Mouse (Mus musculus) urinary bladder, postnatal 25 days (tissue): ENCODE data around the gene Clstn3.
A peak's percentile ranks its signal among the peaks of the same experiment; 100 is the strongest.
"Not testable (repeated sequence)": the region's sequence is repeated elsewhere in the genome, so short reads cannot be mapped to it uniquely, and the experiment has no call there.

Experiments used
- DNase-seq: peaks from one replicate; pipeline ENCODE4 v3.0.0; 2022; ENCODE audit warnings: low spot score

The Clstn3 gene

DNA sequence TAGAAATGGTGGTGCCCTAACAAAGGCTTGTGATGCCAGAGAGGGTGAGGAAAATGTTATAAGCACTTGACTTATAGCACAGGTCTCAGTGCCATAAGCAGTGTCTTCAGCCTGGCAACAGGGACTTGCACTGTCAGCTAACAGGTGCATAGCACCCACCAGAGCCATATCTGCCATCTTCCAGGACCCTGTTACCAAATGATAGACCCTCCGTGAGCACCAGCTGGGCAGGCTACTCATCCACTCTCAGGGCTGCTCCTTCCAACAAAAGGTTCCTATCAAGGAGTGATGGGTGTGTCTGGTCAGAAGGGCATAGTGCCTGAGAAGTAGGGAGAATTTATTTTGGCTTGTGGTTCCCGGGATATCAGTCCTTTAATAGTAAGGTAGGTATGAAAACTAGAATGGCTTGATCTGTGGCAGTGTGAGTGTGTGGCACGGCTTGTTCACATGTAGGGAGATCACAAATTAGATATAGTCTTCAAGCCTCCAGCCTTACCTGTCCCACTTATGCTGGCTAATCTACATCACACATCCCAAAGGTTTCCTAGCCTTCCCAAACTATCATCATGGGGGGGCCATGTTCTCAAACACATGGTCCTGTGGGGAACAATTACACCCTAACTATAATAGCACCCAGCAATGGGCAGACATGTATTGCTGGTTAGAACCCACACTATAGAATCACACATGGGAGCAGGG, 14.4 kb upstream of the Clstn3 start:
- DNase-seq = no peak

- DNase-seq = peak; percentile 35
Measured at GRCm38 (mm10) chr6:124477922-124478651, 13.5 kb upstream of the Clstn3 start.

GRCm38 (mm10) chr6:124477221-124477655, 12.6 kb upstream of the Clstn3 start:
- no peak for DNase-seq

- no peak for DNase-seq
Measured at GRCm38 (mm10) chr6:124476796-124477195, 12.2 kb upstream of the Clstn3 start.

GRCm38 (mm10) chr6:124476216-124476615, 11.6 kb upstream of the Clstn3 start:
- no peak for DNase-seq

DNA sequence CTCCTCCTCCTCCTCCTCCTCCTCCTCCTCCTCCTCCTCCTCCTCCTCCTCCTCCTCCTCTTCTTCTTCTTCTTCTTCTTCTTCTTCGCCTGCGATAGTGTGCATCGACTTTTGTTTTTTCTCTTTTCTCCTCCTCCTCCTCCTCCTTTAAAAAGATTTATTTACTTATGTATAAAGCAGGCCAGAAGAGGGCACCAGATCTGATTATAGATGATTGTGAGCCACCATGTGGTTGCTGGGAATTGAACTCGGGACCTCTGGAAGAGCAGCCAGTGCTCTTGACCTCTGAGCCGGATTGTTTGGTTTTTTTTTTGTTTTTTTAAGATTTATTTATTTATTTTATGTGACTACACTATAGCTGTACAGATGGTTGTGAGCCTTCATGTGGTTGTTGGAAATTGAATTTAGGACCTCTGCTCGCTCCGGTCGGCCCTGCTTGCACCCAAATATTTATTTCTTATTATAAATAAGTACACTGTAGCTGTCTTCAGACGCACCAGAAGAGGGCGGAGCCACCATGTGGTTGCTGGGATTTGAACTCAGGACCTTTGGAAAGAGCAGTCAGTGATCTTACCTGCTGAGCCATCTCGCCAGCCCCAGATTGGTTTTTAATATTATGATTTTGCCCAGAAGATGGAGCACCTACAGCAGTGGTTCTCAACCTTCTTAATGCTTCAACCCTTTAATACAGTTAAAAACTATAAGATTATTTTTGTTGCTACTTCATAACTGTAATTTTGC, 10.9 kb upstream of the Clstn3 start:
- not testable (repeated sequence) for DNase-seq

DNA sequence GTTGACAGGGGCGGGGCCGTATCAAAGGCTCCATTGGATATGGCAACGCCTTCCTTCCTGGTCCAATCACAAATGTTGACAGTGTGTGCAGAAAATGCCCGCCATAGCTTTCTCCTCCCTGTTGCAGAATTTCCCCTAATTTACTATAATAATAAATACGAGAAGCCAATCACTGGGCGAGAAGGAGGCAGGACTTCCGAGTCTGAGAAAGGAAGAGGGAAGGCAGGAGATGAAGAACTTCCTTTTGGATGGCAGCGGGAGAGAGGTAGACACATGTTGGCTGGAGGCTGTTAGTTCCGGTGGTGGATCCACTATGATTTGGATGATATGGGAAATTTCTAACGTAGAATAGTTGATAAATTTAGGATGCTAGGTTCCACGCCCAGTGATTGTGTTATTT, 10.0 kb upstream of the Clstn3 start:
- DNase-seq = no peak

DNA sequence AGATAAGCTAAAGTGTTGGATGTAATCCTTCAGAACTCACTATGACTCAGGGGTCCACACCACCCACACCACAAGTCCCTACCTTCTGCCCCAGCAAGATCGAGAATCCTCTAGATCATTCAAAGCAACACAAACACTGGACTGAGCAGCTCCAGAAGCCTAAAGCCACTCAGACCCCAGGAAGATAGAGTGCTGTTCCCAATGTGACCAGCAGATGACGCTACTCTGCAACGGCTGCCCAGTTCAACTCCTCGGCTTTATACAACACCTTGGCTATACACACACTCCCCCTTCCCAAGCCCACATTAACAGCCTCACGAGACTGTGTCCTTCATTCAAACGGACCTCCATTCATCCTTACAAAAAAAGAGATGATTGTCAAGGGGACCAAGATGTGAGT, 8.2 kb upstream of the Clstn3 start:
- peak; percentile 51 for DNase-seq

DNA sequence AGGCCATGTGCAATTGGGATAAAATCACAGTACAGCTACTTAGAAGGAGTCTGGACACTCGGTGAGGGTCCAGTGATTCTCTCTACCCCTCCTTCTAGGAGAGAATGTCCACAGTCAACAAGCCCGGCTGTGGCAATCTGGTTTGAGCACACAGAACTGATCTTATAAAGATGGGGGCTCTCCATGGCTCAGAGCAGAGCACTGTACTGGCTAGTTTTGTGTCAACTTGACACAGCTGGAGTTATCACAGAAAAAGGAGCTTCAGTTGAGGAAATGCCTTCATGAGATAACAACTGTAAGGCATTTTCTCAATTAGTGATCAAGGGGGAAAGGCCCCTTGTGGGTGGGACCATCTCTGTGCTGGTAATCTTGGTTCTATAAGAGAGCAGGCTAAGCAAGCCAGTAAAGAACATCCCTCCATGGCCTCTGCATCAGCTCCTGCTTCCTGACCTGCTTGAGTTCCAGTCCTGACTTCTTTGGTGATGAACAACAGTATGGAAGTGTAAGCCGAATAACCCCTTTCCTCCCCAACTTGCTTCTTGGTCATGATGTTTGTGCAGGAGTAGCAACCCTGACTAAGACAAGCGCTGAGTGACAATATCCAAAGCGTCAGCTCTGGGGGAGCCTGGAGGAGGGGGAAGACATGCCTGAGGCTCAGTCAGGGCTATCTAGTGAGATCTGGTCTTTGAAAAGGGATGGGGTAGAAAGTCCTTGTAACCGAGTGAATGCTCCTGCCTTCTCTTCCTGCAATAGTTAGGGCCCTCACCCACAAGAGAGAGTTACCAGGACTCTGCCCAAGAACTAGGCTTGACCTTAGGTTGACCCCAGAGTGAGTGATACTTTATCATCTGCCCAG, 7.4 kb upstream of the Clstn3 start:
- DNase-seq = not testable (repeated sequence)

GRCm38 (mm10) chr6:124471121-124471520, 6.5 kb upstream of the Clstn3 start:
- DNase-seq = no peak

DNA sequence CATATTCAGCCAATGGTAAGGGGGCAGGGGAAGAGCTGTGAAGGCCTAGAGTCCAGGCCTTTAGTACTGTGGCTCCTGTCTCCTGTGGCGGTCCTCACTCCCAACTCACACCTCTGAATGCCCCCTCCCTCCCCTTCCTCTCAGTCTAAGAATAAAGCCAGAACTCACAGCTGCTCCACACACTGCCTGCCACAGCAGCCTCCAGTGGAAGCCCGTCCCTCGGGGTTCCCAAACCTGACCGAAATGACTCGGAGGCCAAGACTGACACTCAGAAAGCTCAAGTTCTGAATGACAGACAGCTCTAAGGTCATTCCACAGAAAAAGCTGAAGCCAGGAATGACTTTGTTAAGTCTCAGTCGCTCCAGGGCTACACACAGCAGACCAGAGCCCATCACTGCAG, 1.1 kb upstream of the Clstn3 start:
- DNase-seq = no peak

DNA sequence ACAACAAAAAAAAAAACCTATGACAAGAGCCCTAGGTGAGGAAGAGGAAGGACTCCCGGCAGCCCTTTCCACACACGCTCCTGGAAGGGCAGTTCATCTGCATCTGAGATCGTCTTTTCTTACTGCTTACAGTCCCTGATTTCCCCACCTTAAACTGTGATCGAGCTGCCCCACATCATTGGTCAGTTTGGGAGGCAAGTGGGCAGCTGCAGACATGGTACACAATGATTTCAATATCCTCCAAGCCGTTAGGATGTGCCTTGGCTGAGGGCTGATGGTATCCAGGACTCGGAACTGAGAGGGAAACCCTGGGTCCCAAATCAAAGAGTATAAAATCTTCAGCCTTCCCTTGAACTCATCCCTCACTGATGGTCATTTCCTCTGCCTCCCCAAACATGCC, 705 bp upstream of the Clstn3 start:
- DNase-seq = no peak

- DNase-seq = no peak
Measured at GRCm38 (mm10) chr6:124463881-124464291, 708 bp downstream of the Clstn3 start.

DNA sequence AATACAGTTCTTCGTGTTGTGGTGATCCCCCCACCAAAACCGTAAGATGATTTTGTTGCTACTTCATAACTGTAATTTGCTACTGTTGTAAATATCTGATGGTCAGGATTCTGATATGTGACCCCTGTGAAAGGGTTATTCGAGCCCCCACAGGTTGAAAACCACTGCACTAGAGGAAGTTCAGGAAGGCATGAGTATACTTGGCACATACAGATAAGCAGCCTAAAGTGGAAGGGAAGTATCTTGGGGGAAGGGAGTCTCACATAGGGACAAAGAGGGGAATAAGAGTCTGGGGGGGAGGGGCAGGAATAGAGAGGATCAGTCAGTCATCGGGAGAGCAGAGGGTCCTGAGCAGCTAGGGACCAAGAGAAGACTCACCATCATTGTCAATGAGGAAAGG, 5.2 kb downstream of the Clstn3 start:
- DNase-seq = no peak

GRCm38 (mm10) chr6:124458505-124458904, 6.1 kb downstream of the Clstn3 start:
- DNase-seq = no peak

DNA sequence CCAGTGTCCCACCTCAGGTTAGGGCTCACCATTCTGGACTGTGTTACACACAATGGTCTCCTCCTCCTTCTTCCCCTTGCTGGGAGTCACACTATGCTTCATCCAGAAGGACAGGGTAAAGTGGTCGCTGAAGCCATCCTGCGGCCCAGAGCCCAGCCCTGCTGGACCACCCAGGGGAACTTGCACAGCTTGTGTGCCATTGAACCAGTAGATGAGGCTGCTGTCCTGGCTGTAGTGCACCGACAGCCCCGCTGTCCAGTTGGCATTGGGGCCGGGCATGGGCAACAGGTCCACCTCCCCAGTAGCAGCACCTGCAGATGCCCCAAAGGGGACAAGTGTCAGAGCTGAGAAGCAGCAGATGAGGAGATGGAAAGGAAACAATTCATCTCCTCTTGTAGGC, 6.8 kb downstream of the Clstn3 start:
- DNase-seq = no peak

GRCm38 (mm10) chr6:124456243-124456642, 8.4 kb downstream of the Clstn3 start:
- no peak for DNase-seq

DNA sequence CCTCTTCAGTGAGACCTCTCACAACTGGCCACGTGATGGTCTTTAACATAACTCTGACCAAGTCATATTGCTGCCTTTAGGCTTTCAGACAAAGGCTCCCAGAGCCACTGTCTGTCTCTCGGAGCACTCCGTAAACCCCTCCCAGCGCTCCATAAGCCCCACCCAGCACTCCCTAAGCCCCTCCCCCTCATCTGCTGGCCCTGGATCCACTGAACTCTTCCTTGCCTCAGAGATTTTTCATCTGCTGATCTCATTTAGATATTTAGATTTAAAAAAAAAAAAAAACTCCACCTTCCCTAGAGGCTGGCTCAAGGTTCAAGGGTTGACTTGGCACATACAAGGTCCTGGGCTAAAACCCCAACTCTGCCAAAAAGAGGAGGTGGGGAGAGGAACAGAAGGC, 10.8 kb downstream of the Clstn3 start:
- no peak for DNase-seq

DNA sequence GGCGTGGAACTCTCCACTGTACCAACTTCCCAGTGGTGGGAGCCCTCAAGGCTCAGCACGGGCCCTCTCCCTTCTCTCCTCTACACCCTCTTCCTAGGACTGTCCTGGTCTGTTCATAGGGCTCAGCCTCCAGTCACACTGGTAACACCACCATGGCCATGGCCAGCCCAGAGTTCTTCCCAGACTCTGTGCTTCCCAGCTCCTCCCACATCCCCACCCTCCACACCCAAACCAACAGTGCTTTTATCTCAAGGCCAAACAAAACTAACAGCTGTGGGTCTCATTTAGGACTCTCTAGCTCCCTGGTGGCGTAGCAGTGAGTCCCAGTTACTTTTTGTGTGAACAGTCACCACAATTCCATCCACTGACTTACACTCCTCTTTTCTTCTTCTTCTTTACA, 12.6 kb downstream of the Clstn3 start:
- DNase-seq = no peak

DNA sequence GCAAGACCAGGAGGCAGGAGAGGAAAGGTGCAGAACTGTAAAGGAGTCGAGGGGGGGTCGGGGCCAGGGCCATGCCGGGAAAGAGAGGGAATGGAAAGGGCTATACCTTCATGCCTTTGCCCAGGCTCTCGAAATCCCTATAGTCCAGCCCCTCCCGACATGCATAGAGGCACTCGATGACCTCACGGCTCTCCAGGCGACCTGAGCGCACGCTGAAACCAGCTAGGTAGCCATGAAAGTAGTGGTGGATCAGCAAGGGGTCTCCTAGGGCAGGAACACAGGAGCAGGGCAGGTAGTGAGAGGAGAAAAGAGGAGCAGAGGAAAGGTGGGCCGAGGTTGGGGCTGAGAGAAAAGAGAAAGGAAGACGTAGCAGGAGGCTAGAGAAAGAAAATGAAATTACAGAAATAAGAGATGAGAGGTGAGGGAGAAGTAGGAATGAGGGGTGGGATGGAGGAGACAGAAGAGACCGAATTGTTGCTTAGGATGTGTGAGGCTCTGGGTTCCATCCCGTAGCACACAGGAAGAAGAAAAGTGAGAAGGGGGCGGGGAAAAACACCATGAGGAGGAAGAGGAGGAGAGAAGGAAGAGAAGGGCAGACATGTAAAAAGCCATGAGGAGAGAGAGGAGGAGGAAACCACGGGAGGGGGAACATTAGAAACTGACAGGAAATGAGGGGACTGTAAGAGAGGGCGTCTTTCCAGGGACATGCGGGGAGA, 14.8 kb downstream of the Clstn3 start:
- no peak for DNase-seq

GRCm38 (mm10) chr6:124448959-124449667, 15.5 kb downstream of the Clstn3 start:
- DNase-seq = no peak
